Mouse (Mus musculus) heart, postnatal 14 days (tissue): ENCODE measurements around the gene Dnajc22. TPM values are rescaled to one million over a fixed set of nuclear protein-coding genes. Genes with fewer than 3 reads are reported as not detected.
"Not testable (repeated sequence)": the region's sequence is repeated elsewhere in the genome, so short reads cannot be mapped to it uniquely, and the experiment has no call there.

Experiments used
- DNase-seq, 2 experiments: peaks; one replicate each; pipeline ENCODE4 v3.0.0; 2021 to 2022
- intact Hi-C: fragments of 180-260 bp; cut with DNase I; formaldehyde crosslinking; loops from one replicate; pipeline ENCODE4 v1.15.1; 2025
- long read RNA-seq, 2 experiments: library from polyadenylated mRNA; stranded (forward); transcript quantifications; one replicate each; pipeline ENCODE4 v2.0.0; 2021
- total RNA-seq, 2 experiments: library from RNA; stranded (reverse); gene quantifications; 2 replicates each; pipeline ENCODE4 v1.2.3; 2021

The Dnajc22 gene
- under 1 TPM; 0.27 to 0.45 TPM for total RNA-seq
- long read RNA-seq, experiment 1 = 0 reads
- long read RNA-seq, experiment 2, partial matches to known transcripts = 0 of 1 reads
- long read RNA-seq, experiment 2, other reads (novel, unspliced or antisense) = 0 of 1 reads

- intact Hi-C loops = no loop called here
Observed at GRCm38 (mm10) chr15:99092870-99093269, at the start of gene Dnajc22. Gene Dnajc22 (plus strand): TSS chr15:99093170.

GRCm38 (mm10) chr15:99044854-99045253 is 48.1 kb upstream of the Dnajc22 start:
- peak in 1 of 2 experiments; percentile 32 for DNase-seq
- intact Hi-C loops = no loop called here

More at GRCm38 (mm10) chr15:99092870-99093269, at the start of gene Dnajc22:
- no peak for DNase-seq

- intact Hi-C loops, DNase-seq: not testable (repeated sequence)
Observed at GRCm38 (mm10) chr15:99045734-99046133, 47.2 kb upstream of the Dnajc22 start.

GRCm38 (mm10) chr15:99049473-99050253 is 43.3 kb upstream of the Dnajc22 start:
- DNase-seq = peak in 1 of 2 experiments; percentile 51
- intact Hi-C loops = loop anchor here (5.0 kb wide), 2 partner anchors 38 to 148 kb away; partner anchors contain the start of gene C1ql4

GRCm38 (mm10) chr15:99053373-99053772 is 39.6 kb upstream of the Dnajc22 start:
- DNase-seq = peak in 1 of 2 experiments; percentile 51
- intact Hi-C loops = loop anchor here (5.0 kb wide), 2 partner anchors 34 to 144 kb away; partner anchors contain the start of gene C1ql4

- intact Hi-C loops = no loop called here
- no peak for DNase-seq
Observed at GRCm38 (mm10) chr15:99055040-99055439, 37.9 kb upstream of the Dnajc22 start, which contains the start of gene Prph. Gene Prph (plus strand): TSS chr15:99055174.

GRCm38 (mm10) chr15:99055511-99055961 is 37.4 kb upstream of the Dnajc22 start:
- peak; percentile 45 to 54 for DNase-seq
- intact Hi-C loops = no loop called here

- intact Hi-C loops = no loop called here
- DNase-seq = peak in 1 of 2 experiments; percentile 46
Observed at GRCm38 (mm10) chr15:99056332-99056731, 36.6 kb upstream of the Dnajc22 start.

- intact Hi-C loops = no loop called here
- no peak for DNase-seq
Observed at GRCm38 (mm10) chr15:99065557-99066165, 27.3 kb upstream of the Dnajc22 start.

GRCm38 (mm10) chr15:99071988-99072387 is 21.0 kb upstream of the Dnajc22 start:
- intact Hi-C loops = no loop called here

GRCm38 (mm10) chr15:99074019-99074599 is 18.9 kb upstream of the Dnajc22 start, which contains the start of gene Troap:
Gene Troap (plus strand): TSS chr15:99074575.
- intact Hi-C loops = no loop called here
- DNase-seq = no peak

More at GRCm38 (mm10) chr15:99071988-99072387, 21.0 kb upstream of the Dnajc22 start:
- DNase-seq = no peak

GRCm38 (mm10) chr15:99074600-99075333 is 18.2 kb upstream of the Dnajc22 start:
- intact Hi-C loops = no loop called here
- peak; percentile 97 for DNase-seq

- DNase-seq, intact Hi-C loops: not testable (repeated sequence)
Observed at GRCm38 (mm10) chr15:99076011-99076410, 17.0 kb upstream of the Dnajc22 start.

GRCm38 (mm10) chr15:99078181-99078910 is 14.6 kb upstream of the Dnajc22 start:
- intact Hi-C loops = no loop called here
- DNase-seq = no peak

GRCm38 (mm10) chr15:99079804-99080203 is 13.2 kb upstream of the Dnajc22 start:
- intact Hi-C loops = loop anchor here (5.0 kb wide), 2 partner anchors 117 to 187 kb away; no protein-coding TSS in a partner anchor
- DNase-seq = no peak

- no peak for DNase-seq
- intact Hi-C loops = loop anchor here (5.0 kb wide), 2 partner anchors 115 to 185 kb away; no protein-coding TSS in a partner anchor
Observed at GRCm38 (mm10) chr15:99082322-99082721, 10.6 kb upstream of the Dnajc22 start.

GRCm38 (mm10) chr15:99082840-99083239 is 10.1 kb upstream of the Dnajc22 start:
- intact Hi-C loops = loop anchor here (5.0 kb wide), 2 partner anchors 114 to 184 kb away; no protein-coding TSS in a partner anchor
- DNase-seq = no peak

- peak; percentile 63 to 69 for DNase-seq
- intact Hi-C loops = loop anchor here (5.0 kb wide), 2 partner anchors 114 to 184 kb away; no protein-coding TSS in a partner anchor
Observed at GRCm38 (mm10) chr15:99083258-99083657, 9.7 kb upstream of the Dnajc22 start.
